Mouse (Mus musculus): ENCODE data around the gene S100a1. TPM values are rescaled to one million over a fixed set of nuclear protein-coding genes. Genes with fewer than 3 reads are reported as not detected.

S100a1 gene
- polyA plus RNA-seq, 1 experiment = 228 TPM

GRCm38 (mm10) chr3:90495850-90496525, 18.2 kb downstream of the S100a1 start:
- TF ChIP-seq CTCF (IDR thresholded peaks at IDR 0.05; ENCODE audit: low read depth, low read length) = no peak
- no peak for TF ChIP-seq POLR2A (IDR thresholded peaks at IDR 0.05; ENCODE audit: borderline replicate concordance, low read depth, low read length)
- H3K4me3 ChIP-seq (ENCODE audit: insufficient read depth, low read length) = no peak overlapping the region
- H3K27ac ChIP-seq (ENCODE audit: insufficient read depth, low read depth, low read length) = no peak overlapping the region
- H3K4me1 ChIP-seq (ENCODE audit: control insufficient read depth, insufficient read depth, low read length) = no peaks in the 10 kb centered on the region

- no peak overlapping the region for H3K4me3 ChIP-seq (ENCODE audit: insufficient read depth, low read length)
- no peak for TF ChIP-seq CTCF (IDR thresholded peaks at IDR 0.05; ENCODE audit: low read depth, low read length)
- TF ChIP-seq POLR2A (IDR thresholded peaks at IDR 0.05; ENCODE audit: borderline replicate concordance, low read depth, low read length) = no peak
- 0 out of 2 replicates have a peak, but pooled peaks cover 4% of the 10 kb centered on the region for H3K4me1 ChIP-seq (ENCODE audit: control insufficient read depth, insufficient read depth, low read length)
- no peak overlapping the region for H3K27ac ChIP-seq (ENCODE audit: insufficient read depth, low read depth, low read length)
These were observed 20.2 kb downstream of the S100a1 start for GRCm38 (mm10) chr3:90493831-90494540.

- TF ChIP-seq POLR2A (IDR thresholded peaks at IDR 0.05; ENCODE audit: borderline replicate concordance, low read depth, low read length) = no peak
- no peak for TF ChIP-seq CTCF (IDR thresholded peaks at IDR 0.05; ENCODE audit: low read depth, low read length)
- H3K4me1 ChIP-seq (ENCODE audit: control insufficient read depth, insufficient read depth, low read length) = 0 out of 2 replicates have a peak, but pooled peaks cover 4% of the 10 kb centered on the region
- H3K4me3 ChIP-seq (ENCODE audit: insufficient read depth, low read length) = no peak overlapping the region
- no peak overlapping the region for H3K27ac ChIP-seq (ENCODE audit: insufficient read depth, low read depth, low read length)
These were observed 22.8 kb downstream of the S100a1 start for GRCm38 (mm10) chr3:90491350-90491749.

- Histone ChIP-seq H3K4me1 (ENCODE audit: control insufficient read depth, insufficient read depth, low read length) (0 out of 2 replicates have a peak, but pooled peaks cover 4% of the 10 kb centered on the region), H3K27ac (ENCODE audit: insufficient read depth, low read depth, low read length) (peak within 1 kb of the TSS; percentile 83), H3K4me3 (ENCODE audit: insufficient read depth, low read length) (peak within 1 kb of the TSS; percentile 98)
- TF ChIP-seq CTCF (IDR thresholded peaks at IDR 0.05; ENCODE audit: low read depth, low read length) (no peak), POLR2A (IDR thresholded peaks at IDR 0.05; ENCODE audit: borderline replicate concordance, low read depth, low read length) (no peak)
These were observed 23.4 kb downstream of the S100a1 start, which contains the start of gene Snapin for GRCm38 (mm10) chr3:90490696-90491256. TSS of gene Snapin (minus strand) at chr3:90491033.

- Histone ChIP-seq H3K4me3 (ENCODE audit: insufficient read depth, low read length) (no peak overlapping the region), H3K27ac (ENCODE audit: insufficient read depth, low read depth, low read length) (no peak overlapping the region), H3K4me1 (ENCODE audit: control insufficient read depth, insufficient read depth, low read length) (0 out of 2 replicates have a peak, but pooled peaks cover 4% of the 10 kb centered on the region)
- TF ChIP-seq POLR2A (IDR thresholded peaks at IDR 0.05; ENCODE audit: borderline replicate concordance, low read depth, low read length) (no peak), CTCF (IDR thresholded peaks at IDR 0.05; ENCODE audit: low read depth, low read length) (no peak)
These were observed 25.6 kb downstream of the S100a1 start for GRCm38 (mm10) chr3:90488576-90488975.

- TF ChIP-seq POLR2A (IDR thresholded peaks at IDR 0.05; ENCODE audit: borderline replicate concordance, low read depth, low read length) = no peak
- no peak for TF ChIP-seq CTCF (IDR thresholded peaks at IDR 0.05; ENCODE audit: low read depth, low read length)
- Histone ChIP-seq H3K27ac (ENCODE audit: insufficient read depth, low read depth, low read length) (no peak overlapping the region), H3K4me1 (ENCODE audit: control insufficient read depth, insufficient read depth, low read length) (0 out of 2 replicates have a peak, but pooled peaks cover 4% of the 10 kb centered on the region), H3K4me3 (ENCODE audit: insufficient read depth, low read length) (no peak overlapping the region)
These were observed 27.2 kb downstream of the S100a1 start for GRCm38 (mm10) chr3:90486998-90487397.

GRCm38 (mm10) chr3:90475831-90476611, 38.2 kb downstream of the S100a1 start, which contains the start of gene Ilf2:
TSS of gene Ilf2 (plus strand) at chr3:90476126.
- Histone ChIP-seq H3K4me3 (ENCODE audit: insufficient read depth, low read length) (peak within 1 kb of the TSS; percentile 80), H3K27ac (ENCODE audit: insufficient read depth, low read depth, low read length) (peak within 1 kb of the TSS; percentile 38), H3K4me1 (ENCODE audit: control insufficient read depth, insufficient read depth, low read length) (peaks cover 9% of the 10 kb centered on the region)
- 0 out of 2 replicates have a peak, but pooled peaks have one; percentile 51 for TF ChIP-seq POLR2A (IDR thresholded peaks at IDR 0.05; ENCODE audit: borderline replicate concordance, low read depth, low read length)
- 0 out of 2 replicates have a peak, but pooled peaks have one; percentile 20 for TF ChIP-seq CTCF (IDR thresholded peaks at IDR 0.05; ENCODE audit: low read depth, low read length)

- Histone ChIP-seq H3K4me3 (ENCODE audit: insufficient read depth, low read length) (peak overlapping the region; percentile 37; the same call in 1 of the 2 replicates), H3K27ac (ENCODE audit: insufficient read depth, low read depth, low read length) (no peak overlapping the region), H3K4me1 (ENCODE audit: control insufficient read depth, insufficient read depth, low read length) (peaks cover 9% of the 10 kb centered on the region)
- TF ChIP-seq CTCF (IDR thresholded peaks at IDR 0.05; ENCODE audit: low read depth, low read length) (no peak), POLR2A (IDR thresholded peaks at IDR 0.05; ENCODE audit: borderline replicate concordance, low read depth, low read length) (no peak)
These were observed 38.9 kb downstream of the S100a1 start for GRCm38 (mm10) chr3:90475151-90475830.
